Mouse (Mus musculus) mouse trophoblast stem cell (cell line): ENCODE results near the gene Ccdc126.
"Not testable (repeated sequence)": the region's sequence is repeated elsewhere in the genome, so short reads cannot be mapped to it uniquely, and the experiment has no call there.

ENCODE experiments used
- in situ Hi-C, 2 experiments: fragments of 300-500 bp; cut with MseI, MboI; formaldehyde crosslinking; loops; 2 replicates in 1 of 2; 3 replicates in 1 of 2; pipeline ENCODE4 v1.15.1; 2025

Gene Ccdc126

DNA sequence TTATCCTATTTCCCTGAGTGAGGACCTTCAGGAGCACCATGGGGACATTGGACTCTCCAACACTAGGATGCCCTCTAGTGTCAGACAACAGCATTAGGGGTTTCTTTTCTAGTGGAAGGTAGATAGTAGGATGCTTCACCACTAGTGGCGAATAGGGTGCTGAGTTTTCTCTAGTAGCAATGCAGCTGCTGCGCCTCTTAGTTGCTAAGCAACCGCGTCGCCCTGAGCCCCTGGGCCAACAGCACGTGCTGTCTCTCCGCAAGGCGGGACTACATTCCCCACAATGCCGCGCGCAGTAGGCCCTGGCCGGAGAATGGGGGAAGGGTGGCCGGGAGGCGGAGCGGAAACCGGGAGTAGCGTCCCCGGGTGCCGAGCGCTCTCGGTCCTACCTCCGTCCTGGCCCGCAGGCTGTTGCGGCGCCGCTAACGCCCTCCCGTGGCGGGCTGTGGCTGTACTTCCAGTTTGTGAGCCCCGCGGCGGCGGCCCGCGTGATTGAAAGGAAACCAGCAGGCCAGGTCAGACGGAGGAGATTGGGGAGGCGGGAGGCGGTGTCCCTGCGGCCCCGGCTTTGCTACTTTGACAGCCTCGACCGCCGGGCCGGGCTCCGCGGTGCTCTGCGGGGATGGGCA, at the start of gene Ccdc126:
Gene Ccdc126 (plus strand): TSS at position 309 of the 629 bp plus-strand sequence.
- in situ Hi-C loops, result no loop called here

DNA sequence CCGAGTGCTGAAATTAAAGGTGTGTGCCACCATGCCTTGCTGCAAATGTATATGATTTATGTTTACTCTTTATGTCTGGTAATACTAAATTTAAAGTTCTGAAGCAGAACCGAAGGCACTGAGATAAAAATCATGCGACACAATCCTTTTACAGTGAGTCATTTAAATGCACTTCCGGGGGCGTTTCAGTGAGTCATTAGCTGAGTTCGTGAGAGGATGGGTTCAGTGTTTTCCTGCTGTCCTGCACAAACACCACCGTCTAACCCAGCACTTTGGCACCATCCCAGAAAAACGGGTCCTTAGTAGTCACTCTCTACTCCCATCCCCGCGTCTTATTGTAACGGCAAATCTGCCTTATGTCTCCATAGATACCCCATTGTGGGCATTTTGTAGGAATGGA, 49.2 kb upstream of the Ccdc126 start:
- in situ Hi-C loops, result loop anchor here (5.0 to 10.0 kb wide), 2 partner anchors 52 to 95 kb away; partner anchors contain the start of gene Fam221a (in 1 of the 2)

GRCm38 (mm10) chr6:49271815-49272214, 47.3 kb upstream of the Ccdc126 start:
- in situ Hi-C loops, result loop anchor here in 1 of 2 experiments (5.0 kb wide), 1 partner anchor 50 kb away; no protein-coding TSS in a partner anchor

- in situ Hi-C loops, result loop anchor here in 1 of 2 experiments (5.0 kb wide), 1 partner anchor 49 kb away; no protein-coding TSS in a partner anchor
These were observed 46.2 kb upstream of the Ccdc126 start for GRCm38 (mm10) chr6:49272863-49273262.

- in situ Hi-C loops, result loop anchor here in 1 of 2 experiments (5.0 kb wide), 1 partner anchor 48 kb away; no protein-coding TSS in a partner anchor
These were observed 45.1 kb upstream of the Ccdc126 start for GRCm38 (mm10) chr6:49273934-49274333.

- in situ Hi-C loops, result loop anchor here in 1 of 2 experiments (5.0 kb wide), 1 partner anchor 48 kb away; no protein-coding TSS in a partner anchor
These were observed 44.5 kb upstream of the Ccdc126 start for GRCm38 (mm10) chr6:49274416-49275091.

DNA sequence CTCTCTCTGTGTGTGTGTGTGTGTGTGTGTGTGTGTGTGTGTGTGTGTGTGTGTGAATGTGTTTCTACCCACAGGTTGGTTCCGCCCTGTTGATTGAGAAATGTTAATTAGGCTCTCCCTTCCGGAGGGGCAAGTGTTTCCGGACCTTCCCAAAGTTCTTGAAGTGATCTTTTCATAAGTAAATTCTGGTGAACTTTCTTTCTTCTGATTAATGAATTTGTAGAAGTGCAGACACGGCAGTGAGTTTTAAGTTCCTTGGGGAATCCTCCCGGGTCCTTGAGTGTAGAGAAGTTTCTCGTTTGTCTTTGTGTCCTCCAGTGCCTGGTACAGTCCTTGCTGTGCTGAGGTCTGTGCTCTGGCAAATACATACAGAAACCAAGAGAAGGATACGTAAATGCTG, 43.8 kb upstream of the Ccdc126 start:
- in situ Hi-C loops, result no loop called here

DNA sequence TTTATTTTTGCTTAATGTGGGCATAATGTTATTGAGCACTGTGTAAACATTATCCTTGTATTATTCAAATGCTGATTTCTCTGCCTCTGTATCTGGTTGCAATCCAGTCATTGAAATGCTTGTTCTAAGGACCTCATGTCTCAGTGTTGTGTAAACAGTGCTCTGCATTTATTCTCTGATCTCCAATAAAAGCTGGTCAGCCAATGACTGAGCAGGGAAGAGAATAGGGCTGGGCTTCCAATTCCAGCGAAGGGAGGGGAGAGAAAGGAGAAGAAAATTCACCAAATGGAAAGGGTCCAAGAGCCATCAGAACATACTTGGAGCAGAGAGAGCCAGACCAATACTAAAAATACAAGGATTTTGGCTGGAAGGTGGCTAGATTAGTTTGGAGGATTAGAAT, 38.1 kb upstream of the Ccdc126 start:
- in situ Hi-C loops, result no loop called here

- in situ Hi-C loops, result no loop called here
These were observed 37.0 kb upstream of the Ccdc126 start for GRCm38 (mm10) chr6:49282122-49282521.

- in situ Hi-C loops, result no loop called here
These were observed 20.8 kb upstream of the Ccdc126 start for GRCm38 (mm10) chr6:49298286-49298685.

DNA sequence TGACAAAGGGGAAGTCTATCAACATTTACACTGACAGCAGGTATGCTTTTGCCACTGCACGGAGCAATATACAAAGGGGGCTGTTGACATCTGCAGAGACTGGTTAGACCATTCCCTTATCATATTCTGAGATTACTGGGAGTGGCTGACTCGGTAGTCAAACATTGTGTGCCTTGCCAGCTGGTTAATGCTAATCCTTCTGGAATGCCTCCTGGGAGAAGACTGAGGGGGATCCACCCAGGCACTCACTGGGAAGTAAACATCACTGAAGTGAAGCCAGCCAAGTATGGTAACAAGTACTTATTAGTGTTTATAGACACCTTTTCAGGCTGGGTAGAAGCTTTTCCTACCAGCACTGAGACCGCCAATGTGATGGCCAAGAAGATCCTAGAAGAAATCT, 4.3 kb upstream of the Ccdc126 start:
- in situ Hi-C loops, result not testable (repeated sequence)

DNA sequence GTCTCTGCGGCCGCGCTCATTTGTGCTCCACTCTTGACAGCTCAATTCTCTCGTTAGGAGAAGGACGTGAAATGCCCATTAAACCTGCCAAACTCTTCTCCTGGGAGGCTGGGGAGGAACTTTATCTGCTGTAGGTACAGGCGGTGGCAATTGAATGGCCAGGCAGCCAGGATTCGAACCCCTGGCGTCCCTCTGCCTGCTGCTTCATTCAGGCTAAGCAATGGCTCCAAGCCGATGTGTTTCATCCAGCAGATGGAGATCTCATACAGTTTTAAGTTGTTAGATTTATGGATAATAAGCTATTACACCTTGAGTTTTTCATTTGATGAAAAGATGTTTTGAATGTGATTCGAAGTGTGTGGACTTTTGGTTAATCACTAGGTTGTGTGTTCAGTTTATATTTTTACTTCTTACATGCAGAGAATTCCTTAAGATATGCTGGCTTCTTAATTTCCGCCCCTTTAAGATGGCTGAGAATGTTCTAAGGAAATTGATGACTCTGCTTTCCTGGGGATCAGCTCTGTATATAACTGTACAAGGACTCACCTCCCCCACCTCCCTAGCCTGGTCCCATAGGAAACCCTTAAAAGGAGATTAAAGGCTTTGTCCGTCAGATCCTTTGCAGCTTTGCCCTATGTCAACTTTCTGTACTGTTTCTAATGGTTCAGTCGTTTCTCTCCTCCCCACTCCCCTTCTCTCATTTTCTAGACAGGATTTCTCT, 681 bp downstream of the Ccdc126 start:
- in situ Hi-C loops, result loop anchor here in 1 of 2 experiments (5.0 kb wide), 1 partner anchor 47 kb away; no protein-coding TSS in a partner anchor

- in situ Hi-C loops, result loop anchor here in 1 of 2 experiments (5.0 kb wide), 1 partner anchor 49 kb away; no protein-coding TSS in a partner anchor
These were observed 2.3 kb downstream of the Ccdc126 start for GRCm38 (mm10) chr6:49321341-49321740.

- in situ Hi-C loops, result loop anchor here in 1 of 2 experiments (5.0 kb wide), 1 partner anchor 50 kb away; no protein-coding TSS in a partner anchor
These were observed 3.0 kb downstream of the Ccdc126 start for GRCm38 (mm10) chr6:49322056-49322455.

DNA sequence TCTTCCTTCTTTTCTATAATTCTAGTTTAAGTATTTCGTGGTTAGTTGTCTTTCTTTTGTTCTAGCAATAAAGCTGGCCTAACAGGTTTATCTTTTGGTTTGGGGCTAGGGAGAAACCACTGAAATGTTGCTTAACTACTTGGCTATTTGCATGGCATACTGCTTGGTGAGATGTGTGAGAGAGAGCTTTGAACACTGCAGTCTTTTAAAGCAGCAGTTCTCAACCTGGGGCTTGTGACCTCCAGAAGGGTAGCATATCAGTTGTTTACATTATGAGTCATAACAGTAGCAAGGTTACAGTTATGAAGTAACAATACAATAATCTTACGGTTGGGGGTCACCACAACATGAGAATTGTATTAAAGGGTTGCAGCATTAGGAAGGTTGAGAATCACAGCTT, 3.9 kb downstream of the Ccdc126 start:
- in situ Hi-C loops, result loop anchor here in 1 of 2 experiments (5.0 kb wide), 1 partner anchor 51 kb away; no protein-coding TSS in a partner anchor

GRCm38 (mm10) chr6:49324528-49324927, 5.5 kb downstream of the Ccdc126 start:
- in situ Hi-C loops, result loop anchor here in 1 of 2 experiments (5.0 kb wide), 1 partner anchor 52 kb away; no protein-coding TSS in a partner anchor

GRCm38 (mm10) chr6:49325294-49325693, 6.2 kb downstream of the Ccdc126 start:
- in situ Hi-C loops, result no loop called here

DNA sequence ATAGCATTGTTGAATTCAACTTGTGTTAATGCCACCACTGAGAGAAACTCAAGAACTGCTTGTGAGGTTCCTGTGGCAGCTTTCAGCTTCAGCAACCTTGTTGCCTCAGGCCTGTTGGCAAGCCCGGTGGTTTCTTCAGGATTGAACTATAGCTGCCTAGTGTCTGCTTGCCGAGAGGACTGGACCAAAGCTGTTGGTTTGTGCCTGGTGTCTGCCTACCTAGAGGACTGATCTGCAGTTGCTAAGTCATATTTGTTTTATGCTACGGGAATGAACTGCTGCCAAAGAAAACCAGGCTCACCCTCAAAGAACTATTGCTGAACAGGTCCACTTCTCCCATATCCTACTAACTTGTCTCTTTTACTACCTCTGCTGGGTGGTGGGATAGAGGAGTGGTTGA, 7.8 kb downstream of the Ccdc126 start:
- in situ Hi-C loops, result no loop called here

DNA sequence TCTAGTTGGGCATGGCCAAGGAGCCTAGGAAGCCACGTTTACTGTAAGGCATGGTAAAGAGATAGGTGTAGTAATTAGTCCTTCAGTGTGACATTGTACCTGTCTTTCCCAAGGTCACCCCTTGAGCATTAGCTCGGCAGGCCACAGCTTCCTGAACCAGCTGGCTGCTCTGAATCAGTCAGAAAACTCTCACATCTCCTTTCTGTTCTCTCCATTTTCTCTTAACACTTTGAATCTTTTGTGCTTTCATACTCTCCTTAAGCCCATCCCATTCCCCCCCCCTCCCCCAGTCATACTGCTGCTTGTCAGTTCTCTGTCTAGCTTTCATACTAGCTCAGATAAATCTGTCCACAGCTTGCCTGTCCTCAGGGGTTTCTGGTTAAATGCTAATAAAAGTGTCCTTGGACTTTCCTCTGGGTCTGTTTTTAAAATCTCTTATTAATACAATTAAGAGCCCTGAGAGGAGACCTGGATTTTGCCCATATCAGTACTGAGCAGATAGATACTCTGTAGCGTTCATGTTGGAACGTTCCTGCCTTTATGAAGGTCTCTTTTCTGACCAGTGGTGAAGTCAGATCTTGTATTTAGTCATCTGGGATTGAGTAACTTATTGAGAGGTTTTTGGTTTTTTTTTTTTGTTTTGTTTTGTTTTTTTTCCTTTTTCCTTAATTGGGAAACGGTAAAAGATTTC, 12.4 kb downstream of the Ccdc126 start:
- in situ Hi-C loops, result no loop called here

DNA sequence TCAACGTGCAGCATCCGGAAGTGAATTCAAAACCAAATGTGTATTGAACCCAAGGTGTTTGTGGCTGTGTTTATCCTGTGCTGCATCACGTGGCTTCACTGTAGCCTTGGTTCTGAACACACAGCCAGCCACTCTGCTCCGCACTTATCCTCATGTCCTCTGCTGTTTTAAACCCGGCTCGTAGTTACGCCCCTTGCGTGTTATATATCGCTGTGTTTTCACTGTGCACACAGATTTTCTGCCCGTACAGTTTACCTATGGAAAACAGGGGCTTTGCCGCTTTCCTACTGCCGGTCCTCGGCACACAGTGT, 12.9 kb downstream of the Ccdc126 start:
- in situ Hi-C loops, result no loop called here

- in situ Hi-C loops, result no loop called here
These were observed 19.5 kb downstream of the Ccdc126 start for GRCm38 (mm10) chr6:49338566-49338965.
